In genomic region chr19:40477445-40477941, GRCm38 (mm10) we compare ENCODE assay signal across 8 mouse cellular contexts. TPM values are rescaled to one million over a fixed set of nuclear protein-coding genes. Genes with fewer than 3 reads are reported as not detected.
DNase-seq lines count a peak whose midpoint lies in the region; ATAC-seq and TF ChIP-seq lines count a peak whose summit lies in the region.

No protein-coding gene starts in this region.

- no peak overlapping the region for H3K9ac ChIP-seq in forebrain, embryonic 15.5 days (replicated peaks)
- no peak overlapping the region for H3K9ac ChIP-seq in forebrain, embryonic 13.5 days
- H3K9ac ChIP-seq in heart, postnatal 0 days (replicated peaks; ENCODE audit: low read depth, low read length): peak overlapping the region; percentile 3; the same call in 1 of the 2 replicates
- no peak overlapping the region for H3K9ac ChIP-seq in liver, embryonic 14.5 days (replicated peaks)

- DNase-seq in heart, postnatal 0 days (ENCODE audit: low spot score): peak; percentile 65
- no peak for DNase-seq in liver, embryonic 14.5 days (ENCODE audit: low read depth in 3 of 3, low spot score in 3 of 3)
- peak; percentile 51 for DNase-seq in yolk sac, embryonic 10.5 days (ENCODE audit: low spot score)
- DNase-seq in cerebellum, postnatal 36 days: no peak
- no peak for DNase-seq in c-Kit-positive CD71-positive TER-119-positive erythroid progenitor cells, embryonic 14.5 days (ENCODE audit: low spot score)

- peaks cover 42% of the 10 kb centered on the region for H3K4me1 ChIP-seq in forebrain, embryonic 15.5 days
- peaks cover 17% of the 10 kb centered on the region for H3K4me1 ChIP-seq in forebrain, embryonic 13.5 days
- peaks cover 62% of the 10 kb centered on the region for H3K4me1 ChIP-seq in heart, postnatal 0 days (ENCODE audit: control insufficient read depth, insufficient read depth)
- peaks cover 3 to 27% of the 10 kb centered on the region in 2 experiments; a peak in 3 of 4 replicates for H3K4me1 ChIP-seq in liver, embryonic 14.5 days (replicated peaks; ENCODE audit: control insufficient read depth in 2 of 2, insufficient read depth in 2 of 2, low read length in 1 of 2)

- TF ChIP-seq EP300 in heart, postnatal 0 days (IDR thresholded peaks at IDR 0.05; ENCODE audit: low read depth): no peak
- TF ChIP-seq EP300 in liver, embryonic 14.5 days (IDR thresholded peaks at IDR 0.05; ENCODE audit: low read depth): no peak

- peak overlapping the region; percentile 39 for H3K27ac ChIP-seq in forebrain, embryonic 15.5 days (replicated peaks)
- H3K27ac ChIP-seq in forebrain, embryonic 13.5 days: no peak overlapping the region
- H3K27ac ChIP-seq in heart, postnatal 0 days (ENCODE audit: low read depth): peak overlapping the region; percentile 92
- no peak overlapping the region for H3K27ac ChIP-seq in liver, embryonic 14.5 days

- no peak overlapping the region for H3K4me3 ChIP-seq in forebrain, embryonic 15.5 days
- no peak overlapping the region for H3K4me3 ChIP-seq in forebrain, embryonic 13.5 days
- no peak overlapping the region for H3K4me3 ChIP-seq in heart, postnatal 0 days (ENCODE audit: low read depth, low read length)
- H3K4me3 ChIP-seq in liver, embryonic 14.5 days (ENCODE audit: insufficient read depth in 1 of 2, low read depth in 2 of 2, low read length in 2 of 2): no peak overlapping the region

- H3K36me3 ChIP-seq in forebrain, embryonic 15.5 days: no peaks in the 10 kb centered on the region
- H3K36me3 ChIP-seq in forebrain, embryonic 13.5 days (ENCODE audit: poor library complexity, severe bottlenecking): no peaks in the 10 kb centered on the region
- no peaks in the 10 kb centered on the region; the same call in 1 of the 2 replicates for H3K36me3 ChIP-seq in heart, postnatal 0 days (replicated peaks; ENCODE audit: control insufficient read depth, insufficient read depth, low read length)
- H3K36me3 ChIP-seq in liver, embryonic 14.5 days (replicated peaks; ENCODE audit: control insufficient read depth, insufficient read depth, low read depth): no peaks in the 10 kb centered on the region

- WGBS in forebrain, embryonic 15.5 days: 66% methylated on average over 5 of the region's 5 CpGs
- WGBS in forebrain, embryonic 13.5 days: 78% methylated on average over 5 of the region's 5 CpGs
- WGBS in heart, postnatal 0 days: 17% methylated on average over 5 of the region's 5 CpGs
- 22% methylated on average over 5 of the region's 5 CpGs for WGBS in liver, embryonic 14.5 days (ENCODE audit: insufficient replicate concordance)

- no peak; the same call in 1 of the 2 replicates for ATAC-seq in forebrain, embryonic 15.5 days (replicated peaks)
- ATAC-seq in forebrain, embryonic 13.5 days: no peak; the same call in 1 of the 2 replicates
- peak; percentile 67 for ATAC-seq in CD4-positive, CD25-positive, alpha-beta regulatory T cell, adult 4 months
- ATAC-seq in heart, postnatal 0 days (ENCODE audit: insufficient read depth, low read depth): peak; percentile 67
- ATAC-seq in liver, embryonic 14.5 days (ENCODE audit: insufficient read depth): peak; percentile 60

- H3K4me2 ChIP-seq in forebrain, embryonic 15.5 days (replicated peaks): no peak overlapping the region
- no peak overlapping the region for H3K4me2 ChIP-seq in forebrain, embryonic 13.5 days
- H3K4me2 ChIP-seq in heart, postnatal 0 days (ENCODE audit: low read depth, low read length): peak overlapping the region; percentile 30
- H3K4me2 ChIP-seq in liver, embryonic 14.5 days (ENCODE audit: low read depth): no peak overlapping the region

- H3K27me3 ChIP-seq in forebrain, embryonic 15.5 days: no peaks in the 10 kb centered on the region
- no peaks in the 10 kb centered on the region for H3K27me3 ChIP-seq in forebrain, embryonic 13.5 days
- no peaks in the 10 kb centered on the region for H3K27me3 ChIP-seq in heart, postnatal 0 days (ENCODE audit: control insufficient read depth, insufficient read depth, low read length)
- H3K27me3 ChIP-seq in liver, embryonic 14.5 days (ENCODE audit: control insufficient read depth, insufficient read depth, low read length): no peaks in the 10 kb centered on the region

- TF ChIP-seq CTCF in heart, postnatal 0 days (IDR thresholded peaks at IDR 0.05; ENCODE audit: low read depth): no peak
- no peak for TF ChIP-seq CTCF in liver, embryonic 14.5 days (IDR thresholded peaks at IDR 0.05; ENCODE audit: low read depth)

- no peaks in the 10 kb centered on the region for H3K9me3 ChIP-seq in forebrain, embryonic 15.5 days
- H3K9me3 ChIP-seq in forebrain, embryonic 13.5 days (replicated peaks): no peaks in the 10 kb centered on the region
- no peaks in the 10 kb centered on the region for H3K9me3 ChIP-seq in heart, postnatal 0 days (replicated peaks; ENCODE audit: control insufficient read depth, low read length)
- H3K9me3 ChIP-seq in liver, embryonic 14.5 days (ENCODE audit: control insufficient read depth, low read length): no peaks in the 10 kb centered on the region

RNA-seq across cellular contexts. Expression of gene Sorbs1, which starts 36.1 kb away (rescaled TPM):
- polyA plus RNA-seq in forebrain, embryonic 15.5 days (2015; fragmentation: Nextera tagmentation; extraction: Ambion mirVana): 111 and 118 TPM in 2 replicates
- 84.1 and 84.9 TPM in 2 replicates for polyA plus RNA-seq in forebrain, embryonic 13.5 days (2015; fragmentation: Nextera tagmentation; extraction: Ambion mirVana)
- polyA plus RNA-seq in CD4-positive, CD25-positive, alpha-beta regulatory T cell, adult 4 months (2017; shearing (Covaris generic)): 10 to 100 TPM; 19.0 to 28.5 TPM
- 77.7 and 140 TPM in 2 replicates for total RNA-seq in heart, postnatal 0 days (2014; rRNA removed; ENCODE audit: low replicate concordance)
- 153 and 159 TPM in 2 replicates for polyA plus RNA-seq in heart, postnatal 0 days (2015; fragmentation: Nextera tagmentation; extraction: Ambion mirVana)
- polyA plus RNA-seq in liver, embryonic 14.5 days (2012; rRNA removed): 6.6 and 11.3 TPM in 2 replicates
- polyA plus RNA-seq in liver, embryonic 14.5 days (2014; fragmentation: Nextera tagmentation; extraction: Ambion mirVana): 31.0 and 32.5 TPM in 2 replicates

Comparison
In these comparisons a context has a peak if more than half of its experiments do, and no peak if none do; other contexts are left out.
1. H3K27ac ChIP-seq: peak in forebrain, embryonic 15.5 days (single experiment) and heart, postnatal 0 days (single experiment); none in forebrain, embryonic 13.5 days (single experiment) and liver, embryonic 14.5 days (single experiment).
2. ATAC-seq: peak in CD4-positive, CD25-positive, alpha-beta regulatory T cell, adult 4 months (single experiment), heart, postnatal 0 days (single experiment) and liver, embryonic 14.5 days (single experiment); none in forebrain, embryonic 15.5 days (single experiment) and forebrain, embryonic 13.5 days (single experiment).
3. DNase-seq: peak in heart, postnatal 0 days (single experiment) and yolk sac, embryonic 10.5 days (single experiment); none in liver, embryonic 14.5 days (0 of 3), cerebellum, postnatal 36 days (0 of 2) and c-Kit-positive CD71-positive TER-119-positive erythroid progenitor cells, embryonic 14.5 days (single experiment).